21 mouse cellular contexts compared by ENCODE assay signal in the genomic region with DNA sequence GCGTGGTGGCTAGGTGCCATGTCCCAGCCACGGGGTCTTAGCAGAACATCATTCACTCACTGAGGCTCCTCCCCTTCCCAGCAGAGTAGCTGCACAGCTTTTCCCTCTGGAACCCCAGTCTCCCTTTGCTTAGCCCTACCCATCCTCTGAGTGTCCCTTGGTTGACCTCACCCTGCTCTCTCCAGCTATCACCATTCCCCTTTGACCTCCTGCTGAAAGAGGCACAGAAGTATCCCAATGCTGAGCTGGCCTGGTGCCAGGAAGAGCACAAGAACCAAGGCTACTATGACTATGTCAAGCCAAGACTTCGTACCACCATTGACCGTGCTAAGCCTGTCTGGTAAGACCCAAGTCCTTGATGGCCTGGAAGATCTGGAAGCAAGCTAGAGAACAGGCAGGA. TPM values are rescaled to one million over a fixed set of nuclear protein-coding genes. Genes with fewer than 3 reads are reported as not detected.
DNase-seq lines count a peak whose midpoint lies in the region; ATAC-seq and TF ChIP-seq lines count a peak whose summit lies in the region.
"Had no signal": no experiment of that assay in that cellular context is flagged by ENCODE, and none has a peak within 500 bp of the region (broad histone marks: within the 10 kb centered on the region; RNA-seq: fewer than 3 reads in every experiment).

No protein-coding gene starts in this region.

- H3K36me3 ChIP-seq in liver, adult 2 months (ENCODE audit: control insufficient read depth, insufficient read depth, low read length): peaks cover 25% of the 10 kb centered on the region
- H3K36me3 ChIP-seq in lung, postnatal 0 days (ENCODE audit: insufficient read depth, low read length): peaks cover 25% of the 10 kb centered on the region; the same call in 1 of the 2 replicates
- H3K36me3 ChIP-seq in stomach, postnatal 0 days (ENCODE audit: control insufficient read depth, insufficient read depth, low read length): peaks cover 37% of the 10 kb centered on the region
- peaks cover 64% of the 10 kb centered on the region for H3K36me3 ChIP-seq in intestine, postnatal 0 days (ENCODE audit: control insufficient read depth, insufficient read depth)

- H3K9ac ChIP-seq in liver, adult 2 months (ENCODE audit: low read depth, low read length): no peak overlapping the region
- H3K9ac ChIP-seq in lung, postnatal 0 days (replicated peaks; ENCODE audit: low read depth): no peak overlapping the region
- no peak overlapping the region for H3K9ac ChIP-seq in stomach, postnatal 0 days (ENCODE audit: low read length)
- no peak overlapping the region for H3K9ac ChIP-seq in intestine, postnatal 0 days (ENCODE audit: low read depth, low read length)
- H3K9ac ChIP-seq: embryonic facial prominence, embryonic 13.5 days; forebrain, embryonic 13.5 days; forebrain, postnatal 0 days; heart, embryonic 13.5 days had no signal

- H3K9me3 ChIP-seq in lung, postnatal 0 days (ENCODE audit: low read length): no peaks in the 10 kb centered on the region
- H3K9me3 ChIP-seq in stomach, postnatal 0 days (ENCODE audit: control insufficient read depth, low read length): no peaks in the 10 kb centered on the region
- H3K9me3 ChIP-seq in intestine, postnatal 0 days (ENCODE audit: control insufficient read depth): no peaks in the 10 kb centered on the region
- H3K9me3 ChIP-seq: embryonic facial prominence, embryonic 13.5 days; forebrain, embryonic 13.5 days; heart, embryonic 13.5 days had no signal

- H3K27ac ChIP-seq in liver, adult 2 months (replicated peaks; ENCODE audit: insufficient read depth, low read depth, low read length): no peak overlapping the region
- no peak overlapping the region for H3K27ac ChIP-seq in lung, postnatal 0 days (ENCODE audit: low read length)
- H3K27ac ChIP-seq in stomach, postnatal 0 days (replicated peaks): no peak overlapping the region
- no peak overlapping the region; the same call in 1 of the 2 replicates for H3K27ac ChIP-seq in intestine, postnatal 0 days (ENCODE audit: low read depth, low read length)
- H3K27ac ChIP-seq: embryonic facial prominence, embryonic 13.5 days; forebrain, embryonic 13.5 days; heart, embryonic 13.5 days had no signal

- DNase-seq in adrenal gland, postnatal 14 days: peak; percentile 42
- no peak for DNase-seq in adrenal gland, postnatal 4 days (ENCODE audit: low spot score in 2 of 2)
- peak; percentile 23 for DNase-seq in liver, adult 2 months (ENCODE audit: extremely low read depth, low read depth, low spot score)
- no peak for DNase-seq in liver
- no peak for DNase-seq in lung, postnatal 0 days (ENCODE audit: low spot score)
- DNase-seq in lung, postnatal 36 days: no peak
- no peak for DNase-seq in stomach, postnatal 0 days (ENCODE audit: low spot score)
- DNase-seq: adrenal gland, postnatal 25 days; cerebellum, adult 11 months; cerebellum, adult 8-10 months; cerebellum, postnatal 14 days; embryo, embryonic 11 days; forebrain, postnatal 0 days; gastrocnemius, postnatal 14 days; heart, postnatal 36 days had no signal

- 0 out of 2 replicates have a peak, but pooled peaks have one; percentile 14 for ATAC-seq in lung, postnatal 0 days
- ATAC-seq in stomach, postnatal 0 days (ENCODE audit: low FRiP score, low TSS enrichment): peak; percentile 41; the same call in 1 of the 2 replicates
- no peak for ATAC-seq in intestine, postnatal 0 days
- ATAC-seq: activated CD4-positive, CD25-positive, alpha-beta regulatory T cell, adult 4 months; forebrain, embryonic 13.5 days; forebrain, postnatal 0 days; hindbrain, embryonic 16.5 days had no signal

- H3K79me2 ChIP-seq in liver, adult 2 months (ENCODE audit: control insufficient read depth, insufficient read depth, low read length): no peaks in the 10 kb centered on the region

- no peaks in the 10 kb centered on the region for H3K27me3 ChIP-seq in liver, adult 2 months (ENCODE audit: control insufficient read depth, insufficient read depth, low read length)
- no peaks in the 10 kb centered on the region for H3K27me3 ChIP-seq in lung, postnatal 0 days (replicated peaks; ENCODE audit: insufficient read depth, low read length)
- no peaks in the 10 kb centered on the region for H3K27me3 ChIP-seq in stomach, postnatal 0 days (ENCODE audit: control insufficient read depth, insufficient read depth, low read length)
- H3K27me3 ChIP-seq in intestine, postnatal 0 days (replicated peaks; ENCODE audit: control insufficient read depth, insufficient read depth, low read length): no peaks in the 10 kb centered on the region
- H3K27me3 ChIP-seq: embryonic facial prominence, embryonic 13.5 days; forebrain, embryonic 13.5 days; heart, embryonic 13.5 days had no signal

- no peak overlapping the region for H3K4me2 ChIP-seq in lung, postnatal 0 days (replicated peaks; ENCODE audit: low read depth, low read length)
- no peak overlapping the region for H3K4me2 ChIP-seq in stomach, postnatal 0 days (replicated peaks; ENCODE audit: low read depth)
- H3K4me2 ChIP-seq in intestine, postnatal 0 days (replicated peaks; ENCODE audit: low read depth): no peak overlapping the region
- H3K4me2 ChIP-seq: embryonic facial prominence, embryonic 13.5 days; forebrain, embryonic 13.5 days; heart, embryonic 13.5 days had no signal

- no peak overlapping the region for H3K4me3 ChIP-seq in liver, adult 2 months (ENCODE audit: insufficient read depth, low read depth, low read length)
- H3K4me3 ChIP-seq in lung, postnatal 0 days (ENCODE audit: low read depth, low read length): no peak overlapping the region
- no peak overlapping the region for H3K4me3 ChIP-seq in stomach, postnatal 0 days (ENCODE audit: low read depth, low read length)
- H3K4me3 ChIP-seq in intestine, postnatal 0 days (ENCODE audit: low read depth, low read length): no peak overlapping the region
- H3K4me3 ChIP-seq: embryonic facial prominence, embryonic 13.5 days; forebrain, embryonic 13.5 days; heart, embryonic 13.5 days had no signal

- H3K4me1 ChIP-seq in liver, adult 2 months (ENCODE audit: control insufficient read depth, insufficient read depth, low read length): no peaks in the 10 kb centered on the region
- H3K4me1 ChIP-seq in lung, postnatal 0 days (ENCODE audit: insufficient read depth, low read depth, low read length): no peaks in the 10 kb centered on the region
- no peaks in the 10 kb centered on the region for H3K4me1 ChIP-seq in stomach, postnatal 0 days (replicated peaks; ENCODE audit: control insufficient read depth, insufficient read depth)
- no peaks in the 10 kb centered on the region for H3K4me1 ChIP-seq in intestine, postnatal 0 days (replicated peaks; ENCODE audit: control insufficient read depth, insufficient read depth, low read length)
- H3K4me1 ChIP-seq: embryonic facial prominence, embryonic 13.5 days; forebrain, embryonic 13.5 days; heart, embryonic 13.5 days had no signal

- TF ChIP-seq CTCF in liver, adult 2 months (IDR thresholded peaks at IDR 0.05; ENCODE audit: low read depth, low read length): no peak
- TF ChIP-seq CTCF in lung, postnatal 0 days (IDR thresholded peaks at IDR 0.05): no peak
- no peak for TF ChIP-seq CTCF in stomach, postnatal 0 days (IDR thresholded peaks at IDR 0.05; ENCODE audit: low read depth)
- TF ChIP-seq CTCF in intestine, postnatal 0 days (IDR thresholded peaks at IDR 0.05; ENCODE audit: low read depth): no peak

- no peak for TF ChIP-seq POLR2A in liver, adult 2 months (IDR thresholded peaks at IDR 0.05; ENCODE audit: extremely low read depth, insufficient read depth, low read length)

- TF ChIP-seq EP300 in lung, postnatal 0 days (IDR thresholded peaks at IDR 0.05): no peak
- TF ChIP-seq EP300 in stomach, postnatal 0 days (optimal IDR thresholded peaks at IDR 0.05): no peak

- WGBS in liver, adult 2 months: 84% methylated on average over 4 of the region's 4 CpGs
- whole genome bisulfite sequencing in lung, postnatal 0 days: 85% methylated on average over 4 of the region's 4 CpGs
- 81% methylated on average over 4 of the region's 4 CpGs for WGBS in stomach, postnatal 0 days
- WGBS in intestine, postnatal 0 days: 86% methylated on average over 4 of the region's 4 CpGs

RNA-seq across cellular contexts. Expression of a gene that starts 33.8 kb away (rescaled TPM):
- 44.7 and 51.3 TPM in 2 replicates for total RNA-seq in adrenal gland, postnatal 14 days (2021)
- total RNA-seq in adrenal gland, postnatal 4 days (2021): 10 to 100 TPM; 62.4 to 67.1 TPM
- total RNA-seq in liver, adult 2 months (2014; rRNA removed): 3.0 and 4.4 TPM in 2 replicates
- polyA plus RNA-seq in liver, adult 2 months (2012; rRNA removed): 14.7 and 15.2 TPM in 2 replicates
- polyA plus RNA-seq in lung, postnatal 0 days (2015; fragmentation: Nextera tagmentation; extraction: Ambion mirVana): 8.6 and 8.7 TPM in 2 replicates
- polyA plus RNA-seq in stomach, postnatal 0 days (2015; fragmentation: Nextera tagmentation; extraction: Ambion mirVana): 7.1 and 8.7 TPM in 2 replicates
- polyA plus RNA-seq in intestine, postnatal 0 days (2015; fragmentation: Nextera tagmentation; extraction: Ambion mirVana): 7.8 and 8.0 TPM in 2 replicates

Comparison
In these comparisons a context has a peak if more than half of its experiments do, and no peak if none do; other contexts are left out.
1. DNase-seq: peak in adrenal gland, postnatal 14 days (single experiment) and liver, adult 2 months (single experiment); none in adrenal gland, postnatal 4 days (0 of 2), liver (single experiment), lung, postnatal 0 days (single experiment), lung, postnatal 36 days (single experiment) and stomach, postnatal 0 days (single experiment).